Mouse (Mus musculus) E14TG2a.4 (cell line): ENCODE measurements around the gene Arhgef7.

ENCODE experiments used
- H3K27me3 ChIP-seq: 2 replicates; pipeline ENCODE4 v1.6.1; 2014; ENCODE audit warnings: low read length, control low read depth; ENCODE audit not compliant: insufficient read depth
- H3K36me3 ChIP-seq: 2 replicates; pipeline ENCODE4 v1.6.1; 2014; ENCODE audit warnings: low read length, control low read depth; ENCODE audit not compliant: insufficient read depth
- H3K4me1 ChIP-seq: replicated peaks from 2 replicates; pipeline ENCODE4 v1.6.1; 2014; ENCODE audit warnings: low read depth, low read length, control low read depth
- H3K4me3 ChIP-seq: replicated peaks from 2 replicates; pipeline ENCODE4 v1.5.1; 2014; ENCODE audit warnings: mild to moderate bottlenecking, low read length
- H3K9me3 ChIP-seq: 2 replicates; pipeline ENCODE4 v1.6.1; 2014; ENCODE audit warnings: low read length, control low read depth
- CTCF ChIP-seq: conservative IDR thresholded peaks from 2 replicates; pipeline ENCODE4 v1.5.1; 2014; ENCODE audit warnings: low read length
- NANOG ChIP-seq: IDR thresholded peaks from 2 replicates; pipeline ENCODE4 v1.6.1; 2014; ENCODE audit warnings: borderline replicate concordance, low read length, mixed read lengths
- POU5F1 ChIP-seq: IDR thresholded peaks from 2 replicates; pipeline ENCODE4 v1.6.1; 2014; ENCODE audit warnings: low read length, borderline replicate concordance

The Arhgef7 gene

DNA sequence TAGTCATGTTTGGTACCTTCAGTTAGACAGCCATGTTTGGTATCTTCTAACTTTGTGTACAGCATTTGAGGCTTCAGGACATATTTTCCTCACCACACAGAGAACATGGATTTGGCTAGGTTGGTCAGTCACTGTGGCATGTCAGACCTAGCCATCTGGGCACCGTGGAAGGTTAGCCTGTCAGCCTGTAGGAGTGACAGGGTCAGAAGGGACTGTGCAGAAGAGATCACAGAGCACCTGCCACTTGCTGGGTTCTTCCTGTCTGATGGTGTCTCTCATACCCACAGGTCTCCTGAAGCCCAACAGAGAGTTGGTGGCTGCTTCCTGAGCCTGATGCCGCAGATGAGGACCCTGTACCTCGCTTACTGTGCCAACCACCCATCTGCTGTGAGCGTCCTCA, 77.4 kb downstream of the Arhgef7 start:
- Histone ChIP-seq H3K27me3 (no peaks in the 10 kb centered on the region), H3K4me3 (no peak overlapping the region), H3K36me3 (peaks cover 93% of the 10 kb centered on the region), H3K9me3 (no peaks in the 10 kb centered on the region), H3K4me1 (no peaks in the 10 kb centered on the region)
- TF ChIP-seq CTCF (no peak), POU5F1 (no peak), NANOG (no peak)

DNA sequence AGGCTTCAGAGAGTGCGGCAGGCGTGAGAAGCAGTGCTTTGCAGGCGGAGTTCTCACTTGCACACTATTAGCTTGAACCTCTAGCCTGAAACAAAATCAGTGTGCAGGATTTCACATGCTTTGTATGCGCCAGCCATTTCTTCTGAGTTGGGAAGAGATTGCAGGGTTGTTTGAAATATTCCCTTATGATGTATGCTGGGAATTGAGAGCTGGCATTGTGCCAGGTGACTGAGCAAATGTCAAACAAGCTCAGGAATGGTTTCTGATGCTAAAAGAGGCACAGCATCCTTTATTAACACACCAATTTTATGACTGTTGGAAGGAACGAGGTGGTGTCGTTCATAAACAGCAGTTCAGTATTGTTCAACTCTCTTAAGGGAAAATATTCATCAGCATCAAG, 78.7 kb downstream of the Arhgef7 start:
- Histone ChIP-seq H3K9me3 (no peaks in the 10 kb centered on the region), H3K36me3 (peaks cover 95% of the 10 kb centered on the region), H3K4me1 (no peaks in the 10 kb centered on the region), H3K4me3 (no peak overlapping the region), H3K27me3 (no peaks in the 10 kb centered on the region)
- TF ChIP-seq POU5F1: no peak
- TF ChIP-seq CTCF: no peak
- TF ChIP-seq NANOG: no peak

DNA sequence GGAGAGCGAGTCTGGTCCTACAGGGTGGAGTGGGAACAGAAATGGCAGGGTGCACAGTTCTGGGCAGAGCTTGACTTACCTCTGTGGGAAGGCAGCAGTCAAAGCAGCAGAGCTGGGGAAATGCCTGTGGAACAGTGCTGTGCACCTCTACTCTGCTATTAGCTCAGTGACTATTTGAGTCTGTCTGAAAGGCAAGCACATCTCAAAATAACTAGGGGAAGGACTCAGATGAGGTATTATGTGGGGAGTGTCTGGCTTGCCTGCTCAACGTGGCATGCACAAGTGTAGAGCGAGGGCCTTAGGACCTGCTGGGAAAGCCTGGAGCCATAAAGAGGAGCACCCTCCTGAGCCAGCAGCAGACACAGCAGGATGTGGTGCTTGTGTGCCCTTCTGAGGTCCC, 79.8 kb downstream of the Arhgef7 start:
- no peak for TF ChIP-seq CTCF
- no peak for TF ChIP-seq NANOG
- TF ChIP-seq POU5F1: no peak
- no peaks in the 10 kb centered on the region for H3K9me3 ChIP-seq
- no peaks in the 10 kb centered on the region for H3K27me3 ChIP-seq
- peaks cover 97% of the 10 kb centered on the region for H3K36me3 ChIP-seq
- H3K4me3 ChIP-seq: no peak overlapping the region
- H3K4me1 ChIP-seq: no peaks in the 10 kb centered on the region

- no peaks in the 10 kb centered on the region for H3K9me3 ChIP-seq
- no peaks in the 10 kb centered on the region for H3K4me1 ChIP-seq
- no peak for TF ChIP-seq NANOG
- no peak for TF ChIP-seq CTCF
- TF ChIP-seq POU5F1: no peak
- H3K4me3 ChIP-seq: no peak overlapping the region
- H3K27me3 ChIP-seq: no peaks in the 10 kb centered on the region
- H3K36me3 ChIP-seq: peaks cover 97% of the 10 kb centered on the region
Observed at GRCm38 (mm10) chr8:11808047-11808446, 80.5 kb downstream of the Arhgef7 start.

DNA sequence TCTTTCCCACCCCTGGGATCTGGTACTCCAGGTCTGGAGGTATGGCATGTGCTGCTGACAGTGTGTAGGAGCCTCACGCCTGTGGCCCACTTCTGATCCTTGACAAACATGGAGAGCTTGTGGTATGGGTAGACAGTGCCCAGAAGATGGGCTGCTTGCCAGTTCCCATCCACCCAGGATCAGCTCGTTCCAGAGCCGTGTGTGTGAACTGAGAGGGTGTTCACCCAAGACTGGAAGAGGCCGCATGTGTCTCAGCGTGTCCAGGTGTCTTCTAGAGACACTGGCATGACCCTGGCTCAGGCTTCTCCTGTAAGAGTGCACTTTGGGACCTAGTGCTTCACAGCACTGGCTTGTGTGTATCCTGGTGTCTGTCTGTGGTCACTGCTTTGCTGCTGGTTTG, 82.9 kb downstream of the Arhgef7 start:
- no peaks in the 10 kb centered on the region for H3K27me3 ChIP-seq
- no peaks in the 10 kb centered on the region for H3K9me3 ChIP-seq
- H3K4me3 ChIP-seq: no peak overlapping the region
- H3K4me1 ChIP-seq: no peaks in the 10 kb centered on the region
- TF ChIP-seq CTCF: no peak
- peaks cover 99% of the 10 kb centered on the region for H3K36me3 ChIP-seq

DNA sequence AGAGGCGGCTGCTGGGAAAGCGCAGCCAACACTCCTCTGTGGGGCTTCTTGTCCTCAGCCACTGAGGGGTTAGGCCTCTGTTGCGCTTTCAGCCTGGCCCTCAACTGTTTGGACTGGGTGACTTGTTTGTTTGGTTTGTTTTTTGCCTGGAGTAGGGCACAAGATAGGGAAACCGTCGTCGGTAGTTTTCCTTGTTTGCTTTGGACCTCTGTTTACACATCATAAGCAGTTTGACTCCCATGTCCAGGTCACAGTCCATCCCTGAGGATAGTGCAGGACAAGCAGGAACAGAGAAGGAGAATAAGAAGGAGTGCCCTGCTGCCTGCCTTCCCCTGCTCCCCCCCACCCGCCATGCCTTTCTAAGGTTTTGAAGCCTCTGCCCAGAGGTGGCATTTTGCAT, 86.3 kb downstream of the Arhgef7 start:
- H3K36me3 ChIP-seq: peaks cover 99% of the 10 kb centered on the region
- no peaks in the 10 kb centered on the region for H3K4me1 ChIP-seq
- no peaks in the 10 kb centered on the region for H3K9me3 ChIP-seq
- H3K27me3 ChIP-seq: no peaks in the 10 kb centered on the region
- TF ChIP-seq CTCF (no peak), NANOG (no peak), POU5F1 (no peak)
- H3K4me3 ChIP-seq: no peak overlapping the region

- Histone ChIP-seq H3K36me3 (peaks cover 99% of the 10 kb centered on the region), H3K4me3 (no peak overlapping the region), H3K4me1 (no peaks in the 10 kb centered on the region; the same call in 1 of the 2 replicates), H3K9me3 (no peaks in the 10 kb centered on the region), H3K27me3 (no peaks in the 10 kb centered on the region)
- TF ChIP-seq CTCF: 0 out of 2 replicates have a peak, but pooled peaks have one; percentile 7
- TF ChIP-seq POU5F1: no peak
Observed at GRCm38 (mm10) chr8:11815206-11815605, 87.7 kb downstream of the Arhgef7 start.

- Histone ChIP-seq H3K4me1 (no peaks in the 10 kb centered on the region; the same call in 1 of the 2 replicates), H3K27me3 (no peaks in the 10 kb centered on the region), H3K36me3 (peaks cover 98% of the 10 kb centered on the region), H3K9me3 (no peaks in the 10 kb centered on the region), H3K4me3 (no peak overlapping the region)
- TF ChIP-seq CTCF (no peak), NANOG (no peak), POU5F1 (no peak)
Observed at GRCm38 (mm10) chr8:11820136-11820535, 92.6 kb downstream of the Arhgef7 start.

DNA sequence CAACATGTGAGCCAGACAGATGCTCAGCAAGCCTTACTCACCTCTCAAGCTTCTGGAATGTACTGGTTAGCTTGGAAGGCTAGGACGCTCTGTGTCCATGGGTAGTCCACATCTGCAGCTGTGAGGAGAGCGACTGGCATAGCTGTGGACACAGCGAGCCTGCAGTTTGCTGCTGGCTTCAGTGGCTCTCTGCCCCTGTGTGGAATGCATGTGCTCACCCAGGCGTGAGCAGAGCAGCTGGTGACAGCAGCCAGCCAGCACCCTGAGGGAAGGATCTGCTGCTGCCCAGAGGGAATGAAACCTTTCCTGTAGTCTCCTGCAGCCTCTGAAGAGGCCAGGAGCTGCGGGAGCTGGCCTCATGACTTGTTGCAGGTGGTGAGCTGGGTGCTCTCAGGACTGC, 93.0 kb downstream of the Arhgef7 start:
- no peaks in the 10 kb centered on the region for H3K27me3 ChIP-seq
- no peak for TF ChIP-seq NANOG
- TF ChIP-seq CTCF: no peak
- TF ChIP-seq POU5F1: no peak
- peaks cover 98% of the 10 kb centered on the region for H3K36me3 ChIP-seq
- H3K4me3 ChIP-seq: no peak overlapping the region
- H3K4me1 ChIP-seq: no peaks in the 10 kb centered on the region; the same call in 1 of the 2 replicates
- H3K9me3 ChIP-seq: no peaks in the 10 kb centered on the region
